In the genomic region with DNA sequence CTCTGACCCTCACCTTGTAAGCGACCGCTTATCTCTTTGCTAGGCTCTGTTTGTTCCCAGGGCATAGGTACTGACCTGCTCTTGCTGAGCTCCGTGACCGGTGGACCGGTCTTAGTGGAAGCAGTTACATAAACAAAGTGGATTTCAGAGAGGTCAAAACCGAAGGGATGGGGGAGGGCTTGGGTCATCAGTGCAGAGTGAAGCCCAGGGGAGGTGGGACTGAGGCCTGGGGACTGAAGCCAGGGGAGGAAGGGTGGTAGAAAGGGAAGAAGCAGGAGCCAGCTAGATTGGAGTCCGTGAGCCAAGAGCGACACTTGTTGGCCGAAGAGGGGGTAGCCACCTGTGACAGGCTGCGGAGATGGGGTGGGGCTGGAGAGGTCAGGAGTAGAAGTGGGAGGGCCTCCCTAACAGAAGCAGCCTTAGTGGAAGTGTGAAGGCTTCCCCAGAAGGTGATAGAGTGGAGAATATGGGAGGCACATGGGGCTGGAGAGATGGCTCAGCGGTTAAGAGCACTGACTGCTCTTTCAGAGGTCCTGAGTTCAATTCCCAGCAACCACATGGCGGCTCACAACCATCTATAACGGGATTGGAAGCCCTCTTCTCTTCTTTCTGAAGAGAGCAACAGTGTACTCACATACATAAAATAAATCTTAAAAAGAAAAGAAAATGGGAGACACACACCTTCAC, we compare ENCODE assay signal across 8 mouse cellular contexts. TPM values are rescaled to one million over a fixed set of nuclear protein-coding genes. Genes with fewer than 3 reads are reported as not detected.
DNase-seq lines count a peak whose midpoint lies in the region; ATAC-seq lines count a peak whose summit lies in the region.

No protein-coding gene starts in this region.

- H3K27me3 ChIP-seq in forebrain, embryonic 10.5 days (ENCODE audit: poor library complexity, severe bottlenecking), result no peaks in the 10 kb centered on the region
- H3K27me3 ChIP-seq in forebrain, embryonic 12.5 days, result no peaks in the 10 kb centered on the region; the same call in 1 of the 2 replicates
- H3K27me3 ChIP-seq in liver, embryonic 15.5 days, result no peaks in the 10 kb centered on the region

- H3K9ac ChIP-seq in forebrain, embryonic 12.5 days, result no peak overlapping the region
- peak overlapping the region; percentile 31; the same call in 1 of the 2 replicates for H3K9ac ChIP-seq in liver, embryonic 15.5 days

- intact Hi-C loops in gastrocnemius, postnatal 14 days (cut with DNase I; ENCODE audit: low total_unique reads), result loop anchor here (5.0 kb wide), 1 partner anchor 251 kb away; a partner anchor contains a TSS

- no peaks in the 10 kb centered on the region for H3K9me3 ChIP-seq in forebrain, embryonic 10.5 days
- no peaks in the 10 kb centered on the region for H3K9me3 ChIP-seq in forebrain, embryonic 12.5 days
- H3K9me3 ChIP-seq in liver, embryonic 15.5 days (replicated peaks), result no peaks in the 10 kb centered on the region

- H3K4me1 ChIP-seq in forebrain, embryonic 10.5 days, result peaks cover 13% of the 10 kb centered on the region
- H3K4me1 ChIP-seq in forebrain, embryonic 12.5 days, result no peaks in the 10 kb centered on the region; the same call in 1 of the 2 replicates
- H3K4me1 ChIP-seq in liver, embryonic 15.5 days (replicated peaks), result peaks cover 63% of the 10 kb centered on the region

- no peak for ATAC-seq in forebrain, embryonic 12.5 days (ENCODE audit: low FRiP score)
- peak; percentile 80 for ATAC-seq in liver, embryonic 15.5 days (ENCODE audit: insufficient read depth)
- peak; percentile 66 for ATAC-seq in neutrophil, adult 5-6 weeks (ENCODE audit: extremely low read depth, insufficient number of reproducible peaks, low FRiP score, poor library complexity, severe bottlenecking)

- peak overlapping the region; percentile 48; the same call in 1 of the 2 replicates for H3K27ac ChIP-seq in forebrain, embryonic 10.5 days
- no peak overlapping the region for H3K27ac ChIP-seq in forebrain, embryonic 12.5 days
- H3K27ac ChIP-seq in liver, embryonic 15.5 days (replicated peaks), result peak overlapping the region; percentile 80

- H3K36me3 ChIP-seq in forebrain, embryonic 10.5 days (replicated peaks), result no peaks in the 10 kb centered on the region
- H3K36me3 ChIP-seq in forebrain, embryonic 12.5 days (replicated peaks), result no peaks in the 10 kb centered on the region
- H3K36me3 ChIP-seq in liver, embryonic 15.5 days (replicated peaks), result no peaks in the 10 kb centered on the region

- DNase-seq in forebrain, embryonic 10.5 days (ENCODE audit: extremely low spot score, low spot score), result peak; percentile 75
- DNase-seq in adrenal gland, postnatal 25 days, result peak; percentile 59
- DNase-seq in gastrocnemius, postnatal 14 days, result peak; percentile 55
- peak; percentile 85 for DNase-seq in induced T-regulatory cell, adult 2 months (ENCODE audit: low read depth)
- DNase-seq in urinary bladder, postnatal 25 days (ENCODE audit: low spot score), result peak; percentile 41

- WGBS in forebrain, embryonic 10.5 days, result 35% methylated on average over 13 of the region's 13 CpGs
- 39% methylated on average over 13 of the region's 13 CpGs for WGBS in forebrain, embryonic 12.5 days
- WGBS in liver, embryonic 15.5 days (ENCODE audit: insufficient replicate concordance), result 35% methylated on average over 13 of the region's 13 CpGs

- no peak overlapping the region for H3K4me3 ChIP-seq in forebrain, embryonic 10.5 days
- no peak overlapping the region for H3K4me3 ChIP-seq in forebrain, embryonic 12.5 days (replicated peaks)
- H3K4me3 ChIP-seq in liver, embryonic 15.5 days (replicated peaks), result no peak overlapping the region

- H3K4me2 ChIP-seq in forebrain, embryonic 12.5 days, result no peak overlapping the region
- H3K4me2 ChIP-seq in liver, embryonic 15.5 days, result peak overlapping the region; percentile 14; the same call in 1 of the 2 replicates

RNA-seq across cellular contexts. Expression of a gene that starts 22.6 kb away (rescaled TPM):
- 32.2 and 33.1 TPM in 2 replicates for polyA plus RNA-seq in forebrain, embryonic 10.5 days (2016; fragmentation: Nextera tagmentation; extraction: Ambion mirVana)
- polyA plus RNA-seq in forebrain, embryonic 12.5 days (2016; fragmentation: Nextera tagmentation; extraction: Ambion mirVana), result 18.9 and 22.6 TPM in 2 replicates
- 88.8 and 160 TPM in 2 replicates for total RNA-seq in adrenal gland, postnatal 25 days (2021)
- 10 to 100 TPM; 17.6 to 18.2 TPM for total RNA-seq in gastrocnemius, postnatal 14 days (2021)
- 93.3 and 93.5 TPM in 2 replicates for polyA plus RNA-seq in liver, embryonic 15.5 days (2015; fragmentation: Nextera tagmentation; extraction: Ambion mirVana)
- total RNA-seq in neutrophil, adult 5-6 weeks (2017), result 632 and 640 TPM in 2 replicates

RNA-seq across cellular contexts. Expression of a gene that starts 36.3 kb away (rescaled TPM):
- not detected in 2 replicates for polyA plus RNA-seq in forebrain, embryonic 10.5 days (2016; fragmentation: Nextera tagmentation; extraction: Ambion mirVana)
- polyA plus RNA-seq in forebrain, embryonic 12.5 days (2016; fragmentation: Nextera tagmentation; extraction: Ambion mirVana), result not detected in 2 replicates
- total RNA-seq in adrenal gland, postnatal 25 days (2021), result not detected in 2 replicates
- total RNA-seq in gastrocnemius, postnatal 14 days (2021), result not detected
- not detected in 2 replicates for polyA plus RNA-seq in liver, embryonic 15.5 days (2015; fragmentation: Nextera tagmentation; extraction: Ambion mirVana)
- total RNA-seq in neutrophil, adult 5-6 weeks (2017), result not detected in 2 replicates

RNA-seq across cellular contexts. Expression of a gene that starts 36.4 kb away (rescaled TPM):
- 18.3 and 19.3 TPM in 2 replicates for polyA plus RNA-seq in forebrain, embryonic 10.5 days (2016; fragmentation: Nextera tagmentation; extraction: Ambion mirVana)
- 24.3 and 27.0 TPM in 2 replicates for polyA plus RNA-seq in forebrain, embryonic 12.5 days (2016; fragmentation: Nextera tagmentation; extraction: Ambion mirVana)
- 28.4 and 30.7 TPM in 2 replicates for total RNA-seq in adrenal gland, postnatal 25 days (2021)
- total RNA-seq in gastrocnemius, postnatal 14 days (2021), result 1 to 10 TPM; 8.0 to 8.2 TPM
- polyA plus RNA-seq in liver, embryonic 15.5 days (2015; fragmentation: Nextera tagmentation; extraction: Ambion mirVana), result 2.9 and 3.3 TPM in 2 replicates
- 9.8 and 9.9 TPM in 2 replicates for total RNA-seq in neutrophil, adult 5-6 weeks (2017)

RNA-seq across cellular contexts. Expression of a gene that starts 39.0 kb away (rescaled TPM):
- 1.0 and 1.2 TPM in 2 replicates for polyA plus RNA-seq in forebrain, embryonic 10.5 days (2016; fragmentation: Nextera tagmentation; extraction: Ambion mirVana)
- polyA plus RNA-seq in forebrain, embryonic 12.5 days (2016; fragmentation: Nextera tagmentation; extraction: Ambion mirVana), result 1.2 and 1.5 TPM in 2 replicates
- total RNA-seq in adrenal gland, postnatal 25 days (2021), result 0.36 TPM in 1 of 2 replicates, not detected in the other
- total RNA-seq in gastrocnemius, postnatal 14 days (2021), result not detected
- 0.10 and 0.23 TPM in 2 replicates for polyA plus RNA-seq in liver, embryonic 15.5 days (2015; fragmentation: Nextera tagmentation; extraction: Ambion mirVana)
- not detected in 2 replicates for total RNA-seq in neutrophil, adult 5-6 weeks (2017)
